Mouse (Mus musculus) embryonic facial prominence, embryonic 14.5 days (tissue): ENCODE measurements at regions not wholly inside any gene's neighbourhood (a gene's known extent, or its start where the extent isn't known, plus 50 kb on each side); places are given as distances from the start of the nearest gene placed in this dataset.

Source experiments
- ATAC-seq: fragments of 200-750 bp; cut with Nextera tagmentation; 2 replicates; pipeline ENCODE4 v1.8.0; 2017; ENCODE audit warnings: low read depth, moderate number of reproducible peaks, moderate TSS enrichment
- DNase-seq: peaks from one replicate; pipeline ENCODE4 v3.0.0-alpha.2; 2015; ENCODE audit warnings: low spot score
- H3K27ac ChIP-seq: fragments of 300-500 bp; sonication (generic); replicated peaks from 2 replicates; pipeline ENCODE4 v1.5.1; 2014; ENCODE audit warnings: low read depth, mild to moderate bottlenecking, low read length, moderate library complexity
- H3K27me3 ChIP-seq: fragments of 300-500 bp; sonication (generic); replicated peaks from 2 replicates; pipeline ENCODE4 v1.6.1; 2014; ENCODE audit warnings: low read length; ENCODE audit not compliant: control insufficient read depth, insufficient read depth
- H3K36me3 ChIP-seq: fragments of 300-500 bp; sonication (generic); 2 replicates; pipeline ENCODE4 v1.6.1; 2014; ENCODE audit warnings: low read length, mixed read lengths; ENCODE audit not compliant: control insufficient read depth, insufficient read depth
- H3K4me1 ChIP-seq: fragments of 300-500 bp; sonication (generic); 2 replicates; pipeline ENCODE4 v1.6.1; 2014; ENCODE audit warnings: antibody characterized with exemption, low read length; ENCODE audit not compliant: control insufficient read depth, insufficient read depth
- H3K4me2 ChIP-seq: fragments of 300-500 bp; sonication (generic); 2 replicates; pipeline ENCODE4 v1.6.1; 2014; ENCODE audit warnings: low read depth, mild to moderate bottlenecking, low read length, moderate library complexity, mixed read lengths
- H3K4me3 ChIP-seq: fragments of 300-500 bp; sonication (generic); 2 replicates; pipeline ENCODE4 v1.5.1; 2014; ENCODE audit warnings: low read depth, mild to moderate bottlenecking, low read length
- H3K9ac ChIP-seq: fragments of 300-500 bp; sonication (generic); 2 replicates; pipeline ENCODE4 v1.6.1; 2014; ENCODE audit warnings: low read depth, mild to moderate bottlenecking, low read length, moderate library complexity, mixed read lengths
- H3K9me3 ChIP-seq: fragments of 300-500 bp; sonication (generic); 2 replicates; pipeline ENCODE4 v1.6.1; 2016; ENCODE audit warnings: low read length; ENCODE audit not compliant: control insufficient read depth
- WGBS: fragments of 180-500 bp; shearing (Covaris S2); extraction: QIAGEN DNeasy Blood & Tissue Kit; methylation state at CpG from one replicate; pipeline ENCODE4 v1.1.7; 2014; 5-methylcytosine and 5-hydroxymethylcytosine counted together

- Histone ChIP-seq H3K27me3 (no peaks in the 10 kb centered on the region), H3K27ac (no peak overlapping the region), H3K4me2 (no peak overlapping the region), H3K4me1 (peaks cover 4% of the 10 kb centered on the region; the same call in 1 of the 2 replicates), H3K9me3 (no peaks in the 10 kb centered on the region), H3K36me3 (no peaks in the 10 kb centered on the region), H3K9ac (no peak overlapping the region), H3K4me3 (no peak overlapping the region)
- no peak for DNase-seq
- WGBS = 71% methylated on average over 6 of the region's 6 CpGs
- no peak for ATAC-seq
Observed at GRCm38 (mm10) chr11:19708821-19709220, 215.4 kb upstream of the Spred2 start.

DNA sequence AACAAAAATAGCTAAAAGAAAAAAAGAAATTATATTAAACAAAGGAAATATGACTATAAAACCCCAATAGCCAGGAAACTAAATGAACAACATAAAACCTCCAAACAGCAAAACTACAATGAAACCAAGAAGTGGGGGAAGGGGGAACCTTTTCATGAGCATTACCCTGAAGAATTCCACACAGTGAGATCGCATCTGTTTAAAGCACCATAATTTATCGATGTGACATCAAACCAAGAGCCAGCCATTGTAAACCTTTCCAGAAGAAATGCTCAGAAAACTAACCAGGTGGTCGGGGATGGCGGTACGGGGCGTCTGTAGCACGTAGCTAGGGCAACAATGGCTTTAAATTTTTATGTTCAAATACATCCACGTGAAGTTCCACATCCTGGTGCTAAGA lies 214.8 kb upstream of the Spred2 start:
- DNase-seq = no peak
- H3K27me3 ChIP-seq = no peaks in the 10 kb centered on the region
- 85% methylated on average over 8 of the region's 8 CpGs for WGBS

DNA sequence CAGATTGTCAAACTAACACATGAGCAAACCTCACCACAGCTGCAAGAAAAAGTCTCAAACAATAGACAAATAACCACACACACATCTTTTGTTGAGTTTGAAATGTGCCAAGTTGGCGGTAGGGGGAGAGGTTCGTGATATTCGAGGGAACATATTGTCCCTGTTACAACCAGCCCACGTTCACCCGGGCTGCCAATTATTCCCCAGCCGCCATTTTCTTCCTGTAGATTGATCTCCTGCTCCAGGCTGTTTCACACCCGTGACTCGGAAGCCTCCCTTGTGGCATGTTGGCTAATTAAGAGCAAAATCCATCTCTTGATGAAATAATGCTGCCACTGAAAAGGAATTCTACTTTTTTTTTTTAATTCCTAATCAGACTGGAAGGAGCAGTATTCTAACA lies 211.1 kb upstream of the Spred2 start:
- Histone ChIP-seq H3K4me1 (peaks cover 5% of the 10 kb centered on the region), H3K9me3 (no peaks in the 10 kb centered on the region), H3K36me3 (no peaks in the 10 kb centered on the region), H3K27me3 (no peaks in the 10 kb centered on the region), H3K4me2 (no peak overlapping the region), H3K4me3 (no peak overlapping the region), H3K27ac (no peak overlapping the region), H3K9ac (no peak overlapping the region)
- no peak for ATAC-seq
- no peak for DNase-seq
- WGBS = 54% methylated on average over 8 of the region's 8 CpGs

More for the DNA sequence above, 214.8 kb upstream of the Spred2 start:
- Histone ChIP-seq H3K9me3 (no peaks in the 10 kb centered on the region), H3K4me1 (peaks cover 5% of the 10 kb centered on the region), H3K36me3 (no peaks in the 10 kb centered on the region), H3K4me2 (no peak overlapping the region), H3K4me3 (no peak overlapping the region), H3K9ac (no peak overlapping the region), H3K27ac (no peak overlapping the region)
- ATAC-seq = no peak

- Histone ChIP-seq H3K9ac (no peak overlapping the region), H3K27me3 (no peaks in the 10 kb centered on the region), H3K36me3 (no peaks in the 10 kb centered on the region), H3K4me1 (peaks cover 5% of the 10 kb centered on the region), H3K9me3 (no peaks in the 10 kb centered on the region), H3K4me2 (peak overlapping the region; percentile 23), H3K27ac (no peak overlapping the region), H3K4me3 (no peak overlapping the region)
- 69% methylated on average over 20 of the region's 20 CpGs for WGBS
- ATAC-seq (no peak), DNase-seq (no peak)
Observed at GRCm38 (mm10) chr11:19713597-19713996, 210.6 kb upstream of the Spred2 start.

- H3K27ac ChIP-seq = no peak overlapping the region
- H3K4me3 ChIP-seq = no peak overlapping the region
- peaks cover 5% of the 10 kb centered on the region for H3K4me1 ChIP-seq
- H3K36me3 ChIP-seq = no peaks in the 10 kb centered on the region
- no peaks in the 10 kb centered on the region for H3K9me3 ChIP-seq
- WGBS = 12% methylated on average over 5 of the region's 5 CpGs
- ATAC-seq (peak; percentile 62; the same call in 1 of the 2 replicates), DNase-seq (peak; percentile 67)
- no peak overlapping the region for H3K9ac ChIP-seq
- no peaks in the 10 kb centered on the region for H3K27me3 ChIP-seq
- peak overlapping the region; percentile 23; the same call in 1 of the 2 replicates for H3K4me2 ChIP-seq
Observed at GRCm38 (mm10) chr11:19714211-19714610, 210.0 kb upstream of the Spred2 start.

- Histone ChIP-seq H3K36me3 (no peaks in the 10 kb centered on the region), H3K4me1 (peaks cover 5% of the 10 kb centered on the region), H3K27ac (no peak overlapping the region), H3K4me2 (no peak overlapping the region), H3K9ac (no peak overlapping the region), H3K27me3 (no peaks in the 10 kb centered on the region), H3K4me3 (no peak overlapping the region), H3K9me3 (no peaks in the 10 kb centered on the region)
- WGBS = 30% methylated on average over 8 of the region's 8 CpGs
- ATAC-seq = no peak
- no peak for DNase-seq
Observed at GRCm38 (mm10) chr11:19714888-19715595, 209.1 kb upstream of the Spred2 start.

GRCm38 (mm10) chr11:19718165-19718564 lies 206.0 kb upstream of the Spred2 start:
- H3K9ac ChIP-seq = no peak overlapping the region
- WGBS = 90% methylated on average over 9 of the region's 9 CpGs
- DNase-seq = no peak
- peaks cover 5% of the 10 kb centered on the region for H3K4me1 ChIP-seq
- no peaks in the 10 kb centered on the region for H3K36me3 ChIP-seq
- no peak overlapping the region for H3K27ac ChIP-seq
- H3K4me3 ChIP-seq = no peak overlapping the region
- H3K27me3 ChIP-seq = no peaks in the 10 kb centered on the region
- no peak for ATAC-seq
- no peak overlapping the region for H3K4me2 ChIP-seq
- H3K9me3 ChIP-seq = no peaks in the 10 kb centered on the region

GRCm38 (mm10) chr11:19729031-19729430 lies 195.1 kb upstream of the Spred2 start:
- no peak overlapping the region for H3K27ac ChIP-seq
- H3K4me2 ChIP-seq = no peak overlapping the region
- no peaks in the 10 kb centered on the region for H3K4me1 ChIP-seq
- DNase-seq (no peak), ATAC-seq (no peak)
- H3K4me3 ChIP-seq = no peak overlapping the region
- H3K36me3 ChIP-seq = no peaks in the 10 kb centered on the region
- peaks cover 11% of the 10 kb centered on the region; the same call in 1 of the 2 replicates for H3K9me3 ChIP-seq
- no peak overlapping the region for H3K9ac ChIP-seq
- H3K27me3 ChIP-seq = no peaks in the 10 kb centered on the region
- WGBS = 85% methylated on average over 8 of the region's 8 CpGs

DNA sequence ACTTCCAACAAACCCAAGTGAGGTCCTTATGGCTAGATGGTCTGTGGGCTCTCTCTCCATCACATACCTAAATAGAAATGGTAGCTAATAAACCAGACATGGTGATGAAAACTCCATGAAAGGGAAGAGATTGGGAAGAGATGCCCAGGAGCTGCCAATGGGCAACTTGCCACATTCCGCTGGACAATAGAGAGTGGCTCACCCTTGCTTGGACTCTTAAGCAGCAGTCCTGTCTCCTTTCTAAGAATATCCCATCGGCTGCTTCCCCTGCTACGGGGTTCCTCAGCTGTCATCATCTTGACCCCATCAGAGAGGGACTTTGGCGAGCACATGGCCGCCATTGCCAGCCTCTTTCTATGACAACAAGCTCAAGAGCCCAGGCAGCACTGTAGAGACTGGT lies 193.4 kb upstream of the Spred2 start:
- H3K9ac ChIP-seq = no peak overlapping the region
- no peak overlapping the region for H3K4me2 ChIP-seq
- no peaks in the 10 kb centered on the region for H3K4me1 ChIP-seq
- H3K36me3 ChIP-seq = no peaks in the 10 kb centered on the region
- no peak for ATAC-seq
- 86% methylated on average over 4 of the region's 5 CpGs for WGBS
- H3K4me3 ChIP-seq = no peak overlapping the region
- H3K27me3 ChIP-seq = no peaks in the 10 kb centered on the region
- H3K9me3 ChIP-seq = peaks cover 11% of the 10 kb centered on the region; the same call in 1 of the 2 replicates
- H3K27ac ChIP-seq = no peak overlapping the region
- no peak for DNase-seq
